Mouse (Mus musculus): ENCODE measurements around the gene Chd2. TPM values are rescaled to one million over a fixed set of nuclear protein-coding genes. Genes with fewer than 3 reads are reported as not detected.

Gene Chd2
- polyA plus RNA-seq, 1 experiment from 2014 or later, result 18.0 TPM

- Histone ChIP-seq H3K36me3 (ENCODE audit: control insufficient read depth, insufficient read depth, low read length) (peaks cover 4% of the 10 kb centered on the region), H3K27me3 (ENCODE audit: control insufficient read depth, insufficient read depth, low read length) (no peaks in the 10 kb centered on the region), H3K4me1 (replicated peaks; ENCODE audit: control insufficient read depth, insufficient read depth) (peaks cover 4% of the 10 kb centered on the region; the same call in 1 of the 2 replicates), H3K9ac (ENCODE audit: low read length) (no peak overlapping the region), H3K4me3 (ENCODE audit: low read depth, low read length) (no peak overlapping the region), H3K4me2 (replicated peaks; ENCODE audit: low read depth) (no peak overlapping the region), H3K27ac (replicated peaks) (no peak overlapping the region), H3K9me3 (ENCODE audit: control insufficient read depth, low read length) (no peaks in the 10 kb centered on the region)
- 74% methylated on average over 2 of the region's 2 CpGs for WGBS
- TF ChIP-seq CTCF (IDR thresholded peaks at IDR 0.05; ENCODE audit: low read depth), result peak; percentile 43
- no peak for TF ChIP-seq EP300 (optimal IDR thresholded peaks at IDR 0.05)
- DNase-seq (ENCODE audit: low spot score), result no peak
- ATAC-seq (ENCODE audit: low FRiP score, low TSS enrichment), result no peak
These were observed 152.8 kb downstream of the Chd2 start for GRCm38 (mm10) chr7:73388866-73389265.

GRCm38 (mm10) chr7:73382843-73383242, 158.8 kb downstream of the Chd2 start:
- no peak for TF ChIP-seq CTCF (IDR thresholded peaks at IDR 0.05; ENCODE audit: low read depth)
- TF ChIP-seq EP300 (optimal IDR thresholded peaks at IDR 0.05), result no peak
- ATAC-seq (ENCODE audit: low FRiP score, low TSS enrichment) (no peak), DNase-seq (ENCODE audit: low spot score) (no peak)
- Histone ChIP-seq H3K27me3 (ENCODE audit: control insufficient read depth, insufficient read depth, low read length) (no peaks in the 10 kb centered on the region), H3K9me3 (ENCODE audit: control insufficient read depth, low read length) (no peaks in the 10 kb centered on the region), H3K4me2 (replicated peaks; ENCODE audit: low read depth) (no peak overlapping the region), H3K9ac (ENCODE audit: low read length) (no peak overlapping the region), H3K27ac (replicated peaks) (no peak overlapping the region), H3K4me3 (ENCODE audit: low read depth, low read length) (no peak overlapping the region), H3K36me3 (ENCODE audit: control insufficient read depth, insufficient read depth, low read length) (no peaks in the 10 kb centered on the region), H3K4me1 (replicated peaks; ENCODE audit: control insufficient read depth, insufficient read depth) (no peaks in the 10 kb centered on the region)
- 50% methylated on average over 7 of the region's 7 CpGs for WGBS

GRCm38 (mm10) chr7:73378034-73378433, 163.6 kb downstream of the Chd2 start:
- Histone ChIP-seq H3K4me3 (ENCODE audit: low read depth, low read length) (peak overlapping the region; percentile 72; the same call in 1 of the 2 replicates), H3K4me1 (replicated peaks; ENCODE audit: control insufficient read depth, insufficient read depth) (peaks cover 1% of the 10 kb centered on the region; the same call in 1 of the 2 replicates), H3K27me3 (ENCODE audit: control insufficient read depth, insufficient read depth, low read length) (no peaks in the 10 kb centered on the region), H3K9me3 (ENCODE audit: control insufficient read depth, low read length) (no peaks in the 10 kb centered on the region), H3K9ac (ENCODE audit: low read length) (no peak overlapping the region), H3K27ac (replicated peaks) (no peak overlapping the region), H3K4me2 (replicated peaks; ENCODE audit: low read depth) (peak overlapping the region; percentile 51), H3K36me3 (ENCODE audit: control insufficient read depth, insufficient read depth, low read length) (no peaks in the 10 kb centered on the region)
- no peak for DNase-seq (ENCODE audit: low spot score)
- 70% methylated on average over 6 of the region's 6 CpGs for WGBS
- no peak for TF ChIP-seq EP300 (optimal IDR thresholded peaks at IDR 0.05)
- TF ChIP-seq CTCF (IDR thresholded peaks at IDR 0.05; ENCODE audit: low read depth), result no peak
- ATAC-seq (ENCODE audit: low FRiP score, low TSS enrichment), result no peak

- ATAC-seq (ENCODE audit: low FRiP score, low TSS enrichment), result no peak
- peak overlapping the region; percentile 72 for H3K4me3 ChIP-seq (ENCODE audit: low read depth, low read length)
- WGBS, result 36% methylated on average over 12 of the region's 12 CpGs
- no peak for TF ChIP-seq EP300 (optimal IDR thresholded peaks at IDR 0.05)
- no peak for TF ChIP-seq CTCF (IDR thresholded peaks at IDR 0.05; ENCODE audit: low read depth)
- H3K27ac ChIP-seq (replicated peaks), result no peak overlapping the region
- H3K27me3 ChIP-seq (ENCODE audit: control insufficient read depth, insufficient read depth, low read length), result no peaks in the 10 kb centered on the region
- H3K4me1 ChIP-seq (replicated peaks; ENCODE audit: control insufficient read depth, insufficient read depth), result peaks cover 4% of the 10 kb centered on the region; the same call in 1 of the 2 replicates
- H3K36me3 ChIP-seq (ENCODE audit: control insufficient read depth, insufficient read depth, low read length), result no peaks in the 10 kb centered on the region
- H3K4me2 ChIP-seq (replicated peaks; ENCODE audit: low read depth), result peak overlapping the region; percentile 51
- H3K9me3 ChIP-seq (ENCODE audit: control insufficient read depth, low read length), result no peaks in the 10 kb centered on the region
- H3K9ac ChIP-seq (ENCODE audit: low read length), result 0 out of 2 replicates have a peak overlapping the region, but pooled peaks have one; percentile 31
- no peak for DNase-seq (ENCODE audit: low spot score)
These were observed 164.3 kb downstream of the Chd2 start for GRCm38 (mm10) chr7:73377307-73377706.

Other genes with a start within 250 kb of the Chd2 start
- gene Rgma, start 166.3 kb downstream of the Chd2 start, polyA plus RNA-seq (2015; fragmentation: Nextera tagmentation; extraction: Ambion mirVana), result 4.5 and 5.7 TPM in 2 replicates
- gene Fam174b, start 198.5 kb upstream of the Chd2 start, polyA plus RNA-seq (2015; fragmentation: Nextera tagmentation; extraction: Ambion mirVana), result 48.6 and 49.2 TPM in 2 replicates

Measured in stomach, postnatal 0 days (tissue).